Mouse (Mus musculus) heart, postnatal 0 days (tissue): ENCODE results near the gene Hnrnpa0. TPM values are rescaled to one million over a fixed set of nuclear protein-coding genes. Genes with fewer than 3 reads are reported as not detected.
A peak's percentile ranks its signal among the peaks of the same experiment; 100 is the strongest.

Experiments
- ATAC-seq: fragments of 200-750 bp; cut with Nextera tagmentation; 2 replicates; pipeline ENCODE4 v1.8.0; 2017; ENCODE audit warnings: low read depth, moderate number of reproducible peaks, moderate library complexity; ENCODE audit not compliant: insufficient read depth
- DNase-seq: peaks from one replicate; pipeline ENCODE4 v3.0.0-alpha.2; 2016; ENCODE audit warnings: low spot score
- H3K27ac ChIP-seq: fragments of 300-500 bp; sonication (generic); 2 replicates; pipeline ENCODE4 v1.5.1; 2014; ENCODE audit warnings: low read depth, mild to moderate bottlenecking
- H3K27me3 ChIP-seq: fragments of 300-500 bp; sonication (generic); 2 replicates; pipeline ENCODE4 v1.6.1; 2014; ENCODE audit warnings: low read length, mixed read lengths; ENCODE audit not compliant: control insufficient read depth, insufficient read depth
- H3K36me3 ChIP-seq: fragments of 300-500 bp; sonication (generic); replicated peaks from 2 replicates; pipeline ENCODE4 v1.6.1; 2014; ENCODE audit warnings: low read length, mixed read lengths; ENCODE audit not compliant: control insufficient read depth, insufficient read depth
- H3K4me1 ChIP-seq: fragments of 300-500 bp; sonication (generic); 2 replicates; pipeline ENCODE4 v1.6.1; 2014; ENCODE audit warnings: antibody characterized with exemption; ENCODE audit not compliant: control insufficient read depth, insufficient read depth
- H3K4me2 ChIP-seq: fragments of 300-500 bp; sonication (generic); 2 replicates; pipeline ENCODE4 v1.6.1; 2014; ENCODE audit warnings: low read depth, mild to moderate bottlenecking, low read length, moderate library complexity
- H3K4me3 ChIP-seq: fragments of 300-500 bp; sonication (generic); 2 replicates; pipeline ENCODE4 v1.5.1; 2014; ENCODE audit warnings: low read depth, low read length
- H3K9ac ChIP-seq: fragments of 300-500 bp; sonication (generic); replicated peaks from 2 replicates; pipeline ENCODE4 v1.6.1; 2014; ENCODE audit warnings: low read depth, low read length, mixed read lengths
- H3K9me3 ChIP-seq: fragments of 300-500 bp; sonication (generic); replicated peaks from 2 replicates; pipeline ENCODE4 v1.6.1; 2016; ENCODE audit warnings: low read length; ENCODE audit not compliant: control insufficient read depth
- CTCF ChIP-seq: IDR thresholded peaks from 2 replicates; pipeline ENCODE4 v1.5.1; 2016; ENCODE audit warnings: antibody characterized with exemption, control low read depth, low read depth
- EP300 ChIP-seq: IDR thresholded peaks from 2 replicates; pipeline ENCODE4 v1.6.1; 2016; ENCODE audit warnings: antibody characterized with exemption, low read depth
- WGBS: fragments of 180-500 bp; shearing (Covaris S2); extraction: QIAGEN DNeasy Blood & Tissue Kit; methylation state at CpG from one replicate; pipeline ENCODE4 v1.1.7; 2014; 5-methylcytosine and 5-hydroxymethylcytosine counted together
- polyA plus RNA-seq: library from polyadenylated mRNA; unstranded; fragments of >200 nt; fragmentation: Nextera tagmentation; extraction: Ambion mirVana; gene quantifications from 2 replicates; pipeline ENCODE4 v1.2.1, GENCODE M21; 2015
- total RNA-seq: library from RNA; depleted of rRNA; stranded (reverse); fragments of >200 nt; gene quantifications from 2 replicates; pipeline ENCODE4 v1.2.3, GENCODE M21; 2014; ENCODE audit warnings: low replicate concordance

Gene Hnrnpa0
- total and polyA plus RNA-seq, 2 experiments from 2014 or later: 23.2 to 99.7 TPM

DNA sequence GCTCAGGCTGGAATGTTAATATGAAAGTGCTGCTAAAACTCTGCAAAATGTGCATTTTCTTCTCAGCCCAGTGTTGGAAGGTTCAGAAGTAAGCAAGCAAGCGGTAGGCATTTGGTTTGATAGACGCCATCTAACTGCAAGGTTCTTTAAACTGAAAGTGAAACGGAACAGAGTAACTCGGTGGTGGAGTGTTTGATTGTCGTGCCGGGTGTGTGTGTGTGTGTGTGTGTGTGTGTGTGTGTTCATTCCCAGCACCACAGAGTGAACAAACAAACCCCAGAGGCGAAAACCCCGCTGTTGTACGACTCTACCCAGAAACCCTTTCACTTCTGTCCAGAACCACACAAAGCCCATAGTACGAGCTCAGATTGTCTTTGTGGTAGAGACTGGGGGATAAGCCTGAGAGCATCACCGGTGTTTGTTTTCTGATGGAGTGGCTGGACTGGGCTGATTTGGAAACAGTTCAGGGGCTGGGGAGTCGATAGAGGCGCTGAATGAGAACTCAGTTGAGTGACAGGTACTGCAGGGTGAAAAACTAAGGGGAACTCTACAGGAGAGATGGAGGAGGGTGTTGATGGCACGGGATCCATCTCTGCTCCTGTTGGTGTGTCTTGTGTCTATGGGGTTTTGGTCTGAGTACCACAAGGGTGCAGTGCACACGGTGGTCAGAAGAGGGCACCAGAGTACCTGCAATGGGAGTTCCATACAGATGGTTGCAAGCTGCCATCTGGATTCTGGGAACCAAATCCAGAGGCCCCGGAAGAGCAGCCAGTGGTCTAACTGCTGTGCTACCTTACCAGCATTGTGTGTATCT is 29.9 kb upstream of the Hnrnpa0 start:
- peak; percentile 65 for ATAC-seq
- no peaks in the 10 kb centered on the region for H3K27me3 ChIP-seq
- WGBS: 4% methylated on average over 16 of the region's 16 CpGs

DNA sequence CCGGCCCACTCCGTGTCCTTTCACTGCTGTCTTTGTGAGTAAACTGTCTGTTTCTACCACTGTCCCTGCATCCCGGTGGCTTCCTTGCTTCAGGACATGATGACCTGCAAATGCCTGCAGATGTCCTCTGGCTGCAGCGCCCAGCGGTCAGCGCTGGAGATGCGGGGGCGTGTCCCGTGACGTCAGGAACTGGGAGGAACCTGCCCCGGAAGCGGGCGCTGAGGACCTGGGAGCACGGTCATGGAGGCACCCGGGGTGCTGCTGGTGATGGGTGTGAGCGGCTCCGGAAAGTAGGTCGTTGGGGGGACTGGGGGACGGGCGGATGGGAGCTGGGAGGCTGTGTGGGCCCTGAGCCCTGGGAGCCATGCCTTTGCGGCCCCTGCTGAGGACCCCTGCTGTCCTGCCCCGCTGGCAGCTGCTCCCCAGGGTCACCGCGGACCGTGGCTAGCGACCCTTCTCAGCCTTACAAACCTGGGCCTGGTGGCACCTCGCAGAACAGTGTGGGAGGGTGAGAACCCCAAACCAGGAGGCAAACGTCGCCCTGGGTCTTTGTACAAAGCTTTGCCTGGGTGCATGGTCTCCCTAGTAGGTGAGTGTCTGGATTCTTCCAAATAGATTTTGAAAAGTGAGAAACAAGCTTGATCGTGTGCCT is 29.2 kb upstream of the Hnrnpa0 start, which contains the start of gene Idnk:
Idnk (plus strand) TSS at position 203 of the 652 bp plus-strand sequence.
- peak within 1 kb of the TSS; percentile 70 for H3K4me3 ChIP-seq
- peak within 1 kb of the TSS; percentile 76 for H3K4me2 ChIP-seq
- peak within 1 kb of the TSS; percentile 69 for H3K27ac ChIP-seq
- H3K27me3 ChIP-seq: no peaks in the 10 kb centered on the region
- WGBS: under 1% methylated on average over 30 of the region's 30 CpGs
- DNase-seq (peak; percentile 87), ATAC-seq (peak; percentile 92)
- H3K9ac ChIP-seq: peak within 1 kb of the TSS; percentile 60
- H3K4me1 ChIP-seq: no peaks in the 10 kb centered on the region; the same call in 1 of the 2 replicates
- TF ChIP-seq EP300 (no peak), CTCF (peak; percentile 23; the same call in 1 of the 2 replicates)
- no peaks in the 10 kb centered on the region for H3K9me3 ChIP-seq
- H3K36me3 ChIP-seq: peaks cover 20% of the 10 kb centered on the region

More for the DNA sequence above, 29.9 kb upstream of the Hnrnpa0 start:
- Histone ChIP-seq H3K9me3 (no peaks in the 10 kb centered on the region), H3K4me3 (peak overlapping the region; percentile 70), H3K9ac (peak overlapping the region; percentile 60), H3K36me3 (peaks cover 21% of the 10 kb centered on the region), H3K4me2 (peak overlapping the region; percentile 76), H3K27ac (peak overlapping the region; percentile 69), H3K4me1 (no peaks in the 10 kb centered on the region; the same call in 1 of the 2 replicates)
- DNase-seq: peak; percentile 77
- TF ChIP-seq EP300: no peak
- peak; percentile 95 for TF ChIP-seq CTCF

DNA sequence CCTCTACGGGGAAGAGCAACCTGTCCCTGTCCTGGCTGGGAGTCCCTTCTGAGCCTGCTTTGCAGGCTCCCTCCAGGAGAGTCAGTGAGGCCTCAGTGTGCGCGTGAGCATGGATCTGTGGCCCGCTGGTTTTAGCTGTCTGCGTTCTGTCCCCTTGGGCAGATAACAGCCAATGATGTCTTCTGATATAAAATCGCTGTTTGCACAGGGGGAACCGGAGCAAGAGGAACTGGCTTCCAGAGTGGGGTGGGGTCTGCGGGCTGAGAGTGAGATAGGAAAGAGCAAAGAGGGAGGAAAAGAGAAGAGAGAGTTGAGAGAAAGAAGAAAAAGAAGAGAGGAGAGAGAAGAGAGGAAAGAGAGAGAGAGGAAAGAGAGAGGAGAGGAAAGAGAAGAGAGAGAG is 28.7 kb upstream of the Hnrnpa0 start:
- peak overlapping the region; percentile 76 for H3K4me2 ChIP-seq
- peak overlapping the region; percentile 70 for H3K4me3 ChIP-seq
- H3K4me1 ChIP-seq: no peaks in the 10 kb centered on the region; the same call in 1 of the 2 replicates
- 16% methylated on average over 8 of the region's 8 CpGs for WGBS
- DNase-seq (no peak), ATAC-seq (no peak)
- peak overlapping the region; percentile 60 for H3K9ac ChIP-seq
- peak overlapping the region; percentile 69; the same call in 1 of the 2 replicates for H3K27ac ChIP-seq
- TF ChIP-seq CTCF (no peak), EP300 (no peak)
- peaks cover 20% of the 10 kb centered on the region for H3K36me3 ChIP-seq
- no peaks in the 10 kb centered on the region for H3K27me3 ChIP-seq
- H3K9me3 ChIP-seq: no peaks in the 10 kb centered on the region

DNA sequence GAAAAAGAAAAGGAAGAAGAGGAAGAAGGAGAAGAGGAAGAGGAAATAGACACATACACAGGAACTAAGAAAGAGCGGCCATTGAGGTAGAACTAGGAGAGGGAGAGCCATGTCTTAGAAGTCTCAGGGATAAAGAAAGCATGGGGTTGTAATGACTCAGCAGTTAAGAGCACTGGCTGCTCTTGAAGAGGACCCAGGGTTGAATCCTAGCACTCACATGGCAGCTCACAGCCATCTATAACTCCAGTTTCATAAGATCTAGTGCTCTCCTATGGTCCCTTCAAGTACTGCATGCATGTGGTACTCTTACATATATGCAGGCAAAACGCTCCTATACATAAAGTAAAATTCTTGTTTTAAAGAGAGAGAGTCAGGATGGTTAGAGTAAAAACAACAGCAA is 27.7 kb upstream of the Hnrnpa0 start:
- Histone ChIP-seq H3K4me3 (no peak overlapping the region), H3K4me2 (no peak overlapping the region), H3K9ac (no peak overlapping the region), H3K27ac (no peak overlapping the region), H3K36me3 (peaks cover 13% of the 10 kb centered on the region), H3K27me3 (no peaks in the 10 kb centered on the region), H3K4me1 (no peaks in the 10 kb centered on the region; the same call in 1 of the 2 replicates), H3K9me3 (no peaks in the 10 kb centered on the region)
- 93% methylated on average over 2 of the region's 2 CpGs for WGBS
- ATAC-seq: no peak
- TF ChIP-seq CTCF: no peak
- no peak for TF ChIP-seq EP300
- no peak for DNase-seq

DNA sequence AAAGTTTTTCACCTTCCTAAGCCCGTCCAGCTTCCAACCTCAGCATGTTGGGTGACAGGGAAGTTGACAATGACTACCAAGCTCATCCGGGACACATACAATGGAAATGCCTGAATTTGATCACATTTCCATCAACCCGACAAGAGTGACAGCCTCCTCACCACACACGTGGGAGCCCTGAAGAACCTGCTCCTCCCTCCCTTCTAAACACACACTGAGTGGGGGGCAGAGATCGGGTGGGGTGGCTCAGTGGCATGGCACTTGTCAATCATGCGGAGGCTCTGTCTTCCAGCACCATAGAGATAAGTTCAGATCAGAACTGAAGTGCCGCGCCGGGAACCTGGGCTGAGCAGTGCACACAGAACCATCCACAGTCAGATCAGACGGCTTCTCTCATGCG is 22.1 kb upstream of the Hnrnpa0 start:
- H3K9me3 ChIP-seq: no peaks in the 10 kb centered on the region
- no peaks in the 10 kb centered on the region for H3K36me3 ChIP-seq
- DNase-seq (no peak), ATAC-seq (no peak)
- H3K4me2 ChIP-seq: no peak overlapping the region
- no peak overlapping the region for H3K27ac ChIP-seq
- TF ChIP-seq EP300: no peak
- H3K27me3 ChIP-seq: no peaks in the 10 kb centered on the region
- no peak overlapping the region for H3K4me3 ChIP-seq
- H3K4me1 ChIP-seq: no peaks in the 10 kb centered on the region
- H3K9ac ChIP-seq: no peak overlapping the region
- 71% methylated on average over 11 of the region's 11 CpGs for WGBS
